Mouse (Mus musculus) hematopoietic multipotent progenitor cell, adult 10-12 weeks (in vitro differentiated cells): ENCODE data around the gene Rhox7b. TPM values are rescaled to one million over a fixed set of nuclear protein-coding genes. Genes with fewer than 3 reads are reported as not detected.

ENCODE experiments used
- polyA plus RNA-seq: library from polyadenylated mRNA; stranded (reverse); fragments of >175 nt; gene quantifications from 2 replicates; pipeline ENCODE4 v1.2.3, GENCODE M21; 2012; ENCODE audit warnings: low replicate concordance

Gene Rhox7b
- polyA plus RNA-seq, result not detected in 2 replicates

DNA sequence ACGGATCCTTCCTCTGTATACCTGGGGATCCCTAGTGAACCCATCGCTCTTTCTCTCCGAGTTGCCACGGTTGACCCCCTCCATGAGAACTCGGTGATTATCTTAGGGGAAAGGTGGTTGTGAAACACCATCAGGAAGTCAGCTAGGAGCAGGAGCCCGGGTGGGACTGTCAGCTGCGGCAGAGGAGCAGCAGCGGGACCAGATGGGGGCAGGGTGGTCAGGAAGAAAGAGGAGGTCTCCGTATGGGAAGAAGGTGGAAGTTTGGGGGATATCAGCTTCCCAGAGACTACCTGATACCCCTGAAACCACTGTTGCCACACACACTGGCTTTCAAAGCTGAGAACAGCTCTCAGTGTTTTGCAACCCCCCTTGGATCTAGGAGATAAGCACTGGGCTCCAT is at the start of gene Rhox7b:
Gene Rhox7b, minus strand, starts transcription at position 101 of the 400 bp plus-strand sequence.

DNA sequence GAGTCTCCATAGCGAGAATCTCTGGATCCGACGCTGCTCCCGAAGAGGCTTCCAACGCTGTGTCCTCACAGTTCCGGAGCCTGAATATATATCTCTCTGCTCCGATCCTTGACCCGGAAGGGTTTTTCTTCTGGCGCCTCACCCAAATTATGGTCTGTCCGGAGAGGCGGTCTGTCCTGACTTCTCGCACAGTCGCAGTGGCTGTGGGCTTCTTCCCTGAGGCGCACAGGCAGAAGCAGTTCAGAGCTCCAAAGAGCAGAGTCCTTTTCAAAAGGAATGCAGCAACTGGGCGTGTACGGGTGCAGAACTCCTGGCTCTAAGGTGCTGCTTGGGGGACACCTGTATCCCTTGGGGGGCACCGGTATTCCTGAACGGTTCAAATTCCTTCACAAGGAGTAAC is 4.6 kb upstream of the Rhox7b start, which contains the start of gene Rhox9:
Gene Rhox9, minus strand, starts transcription at position 101 of the 400 bp plus-strand sequence.

DNA sequence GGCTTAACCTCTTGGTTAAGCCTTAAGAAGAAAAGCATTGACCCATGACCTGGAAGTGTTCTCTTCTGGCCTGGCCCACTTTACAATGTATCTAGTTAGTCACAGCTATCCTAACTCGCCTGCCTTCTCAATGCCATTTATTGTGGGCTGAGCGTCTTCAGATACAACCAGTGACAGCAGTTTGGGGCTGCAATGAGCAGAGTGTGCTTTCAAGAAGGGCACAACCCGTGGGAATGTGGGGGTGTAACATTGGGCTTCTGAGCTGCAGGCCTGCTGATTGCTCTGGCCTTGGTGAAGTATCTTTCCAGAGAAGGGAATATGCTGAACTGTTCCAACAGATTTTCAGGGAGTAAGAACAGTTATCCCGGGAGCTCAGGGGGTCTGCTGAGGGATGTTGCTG is 18.2 kb downstream of the Rhox7b start, which contains the start of gene Rhox8:
Gene Rhox8, minus strand, starts transcription at position 101 of the 400 bp plus-strand sequence.

Other genes with a start within 250 kb of the Rhox7b start
- not detected in 2 replicates for gene Rhox4g, start 245.9 kb downstream of the Rhox7b start, polyA plus RNA-seq
- not detected in 2 replicates for gene Rhox3h, start 228.5 kb downstream of the Rhox7b start, polyA plus RNA-seq
- not detected in 2 replicates for gene Rhox2h, start 224.0 kb downstream of the Rhox7b start, polyA plus RNA-seq
- 0.21 TPM in 1 of 2 replicates, not detected in the other for gene Rhox5, start 92.4 kb downstream of the Rhox7b start, polyA plus RNA-seq
- not detected in 2 replicates for gene Rhox6, start 70.3 kb downstream of the Rhox7b start, polyA plus RNA-seq
- gene Rhox7a, start 65.5 kb downstream of the Rhox7b start, polyA plus RNA-seq, result not detected in 2 replicates
- gene Rhox8, start 18.3 kb downstream of the Rhox7b start, polyA plus RNA-seq, result not detected in 2 replicates
- gene Rhox9, start 4.5 kb upstream of the Rhox7b start, polyA plus RNA-seq, result 0.07 TPM in 1 of 2 replicates, not detected in the other
- gene Btg1-ps1, start 121.6 kb upstream of the Rhox7b start, polyA plus RNA-seq, result not detected in 2 replicates
- gene Btg1-ps2, start 145.9 kb upstream of the Rhox7b start, polyA plus RNA-seq, result not detected in 2 replicates
- not detected in 2 replicates for gene Rhox10, start 169.2 kb upstream of the Rhox7b start, polyA plus RNA-seq
- not detected in 2 replicates for gene Rhox11, start 187.9 kb upstream of the Rhox7b start, polyA plus RNA-seq
- not detected in 2 replicates for gene Rhox12, start 213.7 kb upstream of the Rhox7b start, polyA plus RNA-seq
- gene Rhox13, start 224.0 kb upstream of the Rhox7b start, polyA plus RNA-seq, result not detected in 2 replicates